Mouse (Mus musculus): ENCODE results near the gene Gm13030. TPM values are rescaled to one million over a fixed set of nuclear protein-coding genes. Genes with fewer than 3 reads are reported as not detected.
A peak's percentile ranks its signal among the peaks of the same experiment; 100 is the strongest.
"Not testable (repeated sequence)": the region's sequence is repeated elsewhere in the genome, so short reads cannot be mapped to it uniquely, and the experiment has no call there.

Gm13030 gene
- polyA plus RNA-seq, 1 experiment from 2014 or later: not detected

DNA sequence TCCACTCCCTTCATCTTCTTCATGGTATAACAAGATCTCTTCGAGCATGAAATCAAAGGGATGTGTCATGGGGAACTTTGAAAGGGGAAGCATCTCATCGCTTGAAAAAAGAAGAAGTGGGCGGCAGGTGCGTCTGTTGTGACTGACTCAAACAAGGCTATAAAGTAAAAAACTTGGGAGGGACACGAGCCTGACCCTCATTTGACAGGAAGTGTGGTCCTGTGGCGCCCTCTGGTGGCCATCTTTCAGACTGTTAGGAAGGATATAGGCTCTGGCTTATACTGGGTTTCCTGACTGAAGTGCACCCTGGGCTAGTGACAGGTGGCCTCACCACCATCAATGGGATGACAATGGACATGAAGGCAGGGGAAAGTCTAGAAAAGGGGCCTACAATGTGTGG is 10.5 kb upstream of the Gm13030 start:
- Histone ChIP-seq H3K4me2 (no peak overlapping the region), H3K4me3 (replicated peaks) (no peak overlapping the region), H3K27ac (no peak overlapping the region), H3K9me3 (no peaks in the 10 kb centered on the region), H3K27me3 (peaks cover 16% of the 10 kb centered on the region; the same call in 1 of the 2 replicates), H3K36me3 (replicated peaks) (no peaks in the 10 kb centered on the region), H3K4me1 (peaks cover 7% of the 10 kb centered on the region), H3K9ac (no peak overlapping the region)
- ATAC-seq (ENCODE audit: low FRiP score): no peak
- 19% methylated on average over 6 of the region's 6 CpGs for WGBS

DNA sequence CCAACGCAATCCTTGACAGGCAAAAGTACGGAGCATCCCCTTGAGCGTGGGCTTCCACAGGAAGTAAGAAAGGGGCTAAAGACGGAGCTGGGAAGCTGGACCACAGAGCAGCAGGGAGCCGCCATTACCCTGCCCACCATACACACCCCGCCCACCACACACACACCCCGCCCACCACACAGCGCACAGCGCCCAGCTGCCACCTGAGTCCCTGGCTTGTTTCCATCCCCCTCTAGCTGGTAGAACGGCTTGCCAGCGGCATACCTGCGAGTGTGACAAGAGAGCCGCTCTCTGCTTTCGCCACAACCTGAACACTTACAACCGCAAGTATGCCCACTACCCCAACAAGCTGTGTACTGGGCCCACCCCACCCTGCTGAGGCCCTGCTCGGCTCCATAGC is 8.4 kb upstream of the Gm13030 start:
- H3K4me1 ChIP-seq: peaks cover 9% of the 10 kb centered on the region
- no peaks in the 10 kb centered on the region for H3K36me3 ChIP-seq (replicated peaks)
- no peak overlapping the region for H3K27ac ChIP-seq
- H3K27me3 ChIP-seq: peaks cover 19% of the 10 kb centered on the region; the same call in 1 of the 2 replicates
- H3K4me3 ChIP-seq (replicated peaks): peak overlapping the region; percentile 11
- H3K9ac ChIP-seq: peak overlapping the region; percentile 21; the same call in 1 of the 2 replicates
- ATAC-seq (ENCODE audit: low FRiP score): peak; percentile 53; the same call in 1 of the 2 replicates
- H3K9me3 ChIP-seq: no peaks in the 10 kb centered on the region
- peak overlapping the region; percentile 36 for H3K4me2 ChIP-seq
- WGBS: 9% methylated on average over 15 of the region's 16 CpGs

DNA sequence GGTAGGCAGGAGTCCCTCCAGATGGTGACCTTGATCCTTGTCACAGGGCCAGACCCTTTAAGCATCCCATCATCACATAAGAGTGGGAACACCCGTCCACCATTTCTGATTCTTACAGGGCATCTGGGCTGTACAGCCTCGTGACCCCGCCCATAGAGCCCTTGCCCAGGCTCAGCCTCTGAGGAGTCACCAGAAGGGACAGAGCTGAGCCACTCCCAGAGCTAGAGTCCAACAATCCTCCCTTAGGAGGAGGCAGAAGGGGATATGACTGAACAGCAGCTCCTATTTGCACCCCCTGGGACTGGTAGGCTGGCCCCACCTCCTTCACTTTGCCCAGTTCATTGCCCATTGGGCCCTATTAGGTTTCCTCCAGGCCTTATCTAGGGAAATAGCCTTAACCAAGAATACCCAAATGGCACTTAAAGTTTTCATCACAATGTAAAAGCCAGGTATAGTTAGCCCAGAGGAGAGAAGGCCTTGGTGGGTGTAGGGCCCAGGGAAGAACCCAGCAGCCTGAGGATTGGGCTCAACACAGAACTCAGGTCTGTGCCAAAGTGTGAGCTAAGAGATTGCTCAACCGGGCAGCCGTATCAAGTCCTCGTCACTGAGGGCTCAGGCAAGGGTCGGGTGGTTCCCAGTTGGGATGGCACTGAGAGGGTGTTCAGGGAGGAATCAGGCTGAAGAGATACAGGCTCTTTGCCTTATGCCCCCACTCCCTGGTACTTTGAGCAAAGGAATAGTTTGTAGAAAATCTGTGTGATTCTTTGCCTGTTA is 7.2 kb upstream of the Gm13030 start:
- Histone ChIP-seq H3K4me1 (peaks cover 9% of the 10 kb centered on the region), H3K4me2 (no peak overlapping the region), H3K9me3 (no peaks in the 10 kb centered on the region), H3K27ac (no peak overlapping the region), H3K36me3 (replicated peaks) (no peaks in the 10 kb centered on the region), H3K4me3 (replicated peaks) (no peak overlapping the region), H3K9ac (no peak overlapping the region), H3K27me3 (peaks cover 19% of the 10 kb centered on the region; the same call in 1 of the 2 replicates)
- no peak for ATAC-seq (ENCODE audit: low FRiP score)
- WGBS: 88% methylated on average over 7 of the region's 7 CpGs

DNA sequence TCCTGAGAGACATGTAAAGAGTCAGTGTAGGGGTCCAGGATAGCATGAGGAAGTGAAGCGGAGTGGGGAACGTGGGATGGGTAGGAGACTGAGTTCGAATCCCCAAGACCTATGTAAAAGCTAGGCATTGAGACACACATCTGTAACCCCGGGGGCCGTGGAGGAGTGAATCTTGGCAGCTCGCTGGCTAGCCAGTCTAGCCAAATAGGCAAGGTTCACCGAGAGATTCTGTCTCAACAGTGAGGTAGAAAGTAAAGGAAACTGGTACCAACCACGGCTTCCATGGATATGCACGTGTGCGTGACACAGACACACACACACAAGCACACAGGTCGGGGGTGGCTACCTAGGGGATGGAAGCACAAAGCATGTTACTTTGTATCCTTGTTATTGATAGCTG is 6.0 kb upstream of the Gm13030 start:
- no peak for ATAC-seq (ENCODE audit: low FRiP score)
- H3K27ac ChIP-seq: no peak overlapping the region
- no peaks in the 10 kb centered on the region for H3K9me3 ChIP-seq
- H3K4me2 ChIP-seq: no peak overlapping the region
- H3K36me3 ChIP-seq (replicated peaks): no peaks in the 10 kb centered on the region
- no peak overlapping the region for H3K9ac ChIP-seq
- H3K4me1 ChIP-seq: peaks cover 9% of the 10 kb centered on the region
- peaks cover 19% of the 10 kb centered on the region; the same call in 1 of the 2 replicates for H3K27me3 ChIP-seq
- WGBS: 86% methylated on average over 11 of the region's 11 CpGs
- no peak overlapping the region for H3K4me3 ChIP-seq (replicated peaks)

DNA sequence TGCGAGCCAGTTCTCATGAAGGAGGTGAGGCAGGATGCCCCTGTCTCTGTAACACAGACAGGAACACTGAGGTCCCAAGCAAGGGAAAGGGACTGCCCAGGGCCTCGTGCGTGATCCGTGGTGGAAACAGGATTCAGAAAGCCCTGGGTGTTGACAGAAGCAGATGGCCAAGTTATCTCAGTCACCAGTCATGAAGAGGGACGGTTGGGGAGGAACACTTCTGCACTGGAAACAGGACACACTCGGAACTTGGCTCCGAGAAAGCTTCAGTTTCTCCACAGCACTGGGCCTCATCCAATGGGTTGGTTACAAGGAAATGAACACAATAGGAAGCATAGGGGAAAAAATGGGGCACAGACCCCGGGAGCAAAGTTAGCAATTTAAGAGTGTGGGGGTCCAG is 5.0 kb upstream of the Gm13030 start:
- Histone ChIP-seq H3K27me3 (peaks cover 19% of the 10 kb centered on the region; the same call in 1 of the 2 replicates), H3K27ac (no peak overlapping the region), H3K4me1 (peaks cover 9% of the 10 kb centered on the region), H3K36me3 (replicated peaks) (no peaks in the 10 kb centered on the region), H3K9ac (no peak overlapping the region), H3K4me3 (replicated peaks) (no peak overlapping the region), H3K4me2 (no peak overlapping the region), H3K9me3 (no peaks in the 10 kb centered on the region)
- ATAC-seq (ENCODE audit: low FRiP score): no peak
- WGBS: 74% methylated on average over 8 of the region's 8 CpGs

DNA sequence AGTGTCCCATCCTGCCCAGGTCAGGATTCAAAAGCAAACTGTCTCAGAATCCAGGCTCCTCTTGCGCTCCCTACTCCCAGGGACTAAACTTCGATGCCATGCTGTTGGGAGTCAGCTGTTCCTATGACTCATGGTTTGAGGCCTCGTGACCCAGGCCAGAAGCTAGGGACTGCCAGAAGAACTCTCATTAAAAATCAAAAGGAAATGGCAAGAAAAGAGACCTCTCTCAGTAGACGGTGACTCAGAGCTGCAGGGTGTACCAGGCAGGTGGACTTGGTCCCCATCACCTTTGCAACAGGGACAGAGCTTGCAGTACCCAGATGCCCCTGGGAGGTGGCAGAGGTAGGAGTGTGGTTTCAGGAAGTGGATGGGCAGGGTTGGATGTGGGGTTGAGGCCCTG is 4.0 kb upstream of the Gm13030 start, which contains the start of gene Pla2g2e:
Gene Pla2g2e (plus strand): TSS at position 212 of the 400 bp plus-strand sequence.
- Histone ChIP-seq H3K4me3 (replicated peaks) (no peak within 1 kb of the TSS), H3K9ac (no peak within 1 kb of the TSS), H3K4me1 (peaks cover 9% of the 10 kb centered on the region), H3K9me3 (no peaks in the 10 kb centered on the region), H3K27me3 (peaks cover 19% of the 10 kb centered on the region; the same call in 1 of the 2 replicates), H3K4me2 (no peak within 1 kb of the TSS), H3K27ac (no peak within 1 kb of the TSS), H3K36me3 (replicated peaks) (no peaks in the 10 kb centered on the region)
- WGBS: 83% methylated on average over 4 of the region's 4 CpGs
- no peak for ATAC-seq (ENCODE audit: low FRiP score)

DNA sequence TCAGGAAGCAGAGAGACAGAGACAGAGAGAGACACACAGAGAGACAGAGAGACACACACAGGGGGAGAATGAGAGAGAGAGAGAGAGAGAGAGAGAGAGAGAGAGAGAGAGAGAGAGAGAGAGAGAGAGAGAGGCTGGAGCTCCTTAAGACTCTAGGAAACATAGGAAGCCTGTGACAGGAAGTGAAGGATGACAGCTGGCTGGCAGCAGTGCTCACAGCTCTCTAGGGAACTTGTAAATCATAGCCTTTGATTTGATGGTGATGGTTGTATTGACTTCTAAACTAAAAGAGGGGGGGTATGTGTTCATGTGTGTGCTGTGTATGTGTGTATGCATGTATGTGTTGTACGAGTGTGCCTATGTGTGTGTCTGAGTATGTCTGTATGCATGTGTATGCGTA is 2.2 kb upstream of the Gm13030 start:
- no peak overlapping the region for H3K9ac ChIP-seq
- H3K4me1 ChIP-seq: 0 out of 2 replicates have a peak, but pooled peaks cover 2% of the 10 kb centered on the region
- no peak for ATAC-seq (ENCODE audit: low FRiP score)
- no peak overlapping the region for H3K4me2 ChIP-seq
- peaks cover 4% of the 10 kb centered on the region; the same call in 1 of the 2 replicates for H3K27me3 ChIP-seq
- 94% methylated on average over 2 of the region's 2 CpGs for WGBS
- no peaks in the 10 kb centered on the region for H3K9me3 ChIP-seq
- H3K36me3 ChIP-seq (replicated peaks): no peaks in the 10 kb centered on the region
- H3K27ac ChIP-seq: no peak overlapping the region
- no peak overlapping the region for H3K4me3 ChIP-seq (replicated peaks)

DNA sequence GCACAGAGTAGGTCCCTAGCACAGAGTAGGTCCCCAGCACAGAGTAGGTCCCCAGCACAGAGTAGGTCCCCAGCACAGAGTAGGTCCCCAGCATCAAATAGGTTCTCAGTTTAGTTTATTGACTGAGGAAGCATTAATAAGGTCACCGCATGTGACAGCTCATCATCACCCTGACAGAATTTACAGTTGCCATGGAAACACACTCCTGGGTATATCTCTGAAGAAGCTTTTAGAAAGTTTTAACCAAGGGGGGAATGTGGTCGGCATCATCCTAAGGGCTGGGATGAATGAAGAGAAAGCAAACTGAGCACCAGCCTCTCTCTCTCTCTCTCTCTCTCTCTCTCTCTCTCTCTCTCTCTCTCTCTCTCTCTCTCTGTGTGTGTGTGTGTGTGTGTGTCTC is 1.5 kb upstream of the Gm13030 start:
- not testable (repeated sequence) for H3K4me3 ChIP-seq (replicated peaks); H3K9ac ChIP-seq; ATAC-seq (ENCODE audit: low FRiP score); H3K9me3 ChIP-seq; H3K4me1 ChIP-seq; H3K27me3 ChIP-seq; H3K4me2 ChIP-seq; H3K36me3 ChIP-seq (replicated peaks); H3K27ac ChIP-seq
- 90% methylated on average over 2 of the region's 2 CpGs for WGBS

DNA sequence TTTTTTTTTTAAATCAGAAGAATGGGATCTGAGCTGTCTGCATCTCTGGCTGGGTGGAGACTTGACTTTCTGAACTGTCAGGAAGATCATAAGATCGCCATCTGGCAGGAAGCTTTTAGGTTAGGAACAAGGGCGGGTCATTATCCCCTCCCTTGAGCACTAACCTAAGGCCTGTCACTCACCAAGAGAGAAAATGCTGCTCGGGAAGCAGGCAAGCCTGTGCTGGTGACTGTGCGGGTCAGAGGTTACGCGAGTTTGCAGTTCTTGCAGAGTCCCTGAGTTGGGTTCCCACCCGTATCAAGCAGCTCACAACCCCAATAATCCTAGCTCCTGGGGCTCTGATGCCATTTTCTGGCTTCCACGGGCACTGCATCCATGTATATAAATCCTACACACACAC is 5.1 kb downstream of the Gm13030 start:
- H3K4me2 ChIP-seq: no peak overlapping the region
- no peak overlapping the region for H3K27ac ChIP-seq
- H3K9ac ChIP-seq: no peak overlapping the region
- H3K27me3 ChIP-seq: peaks cover 8% of the 10 kb centered on the region
- H3K36me3 ChIP-seq (replicated peaks): no peaks in the 10 kb centered on the region
- H3K4me3 ChIP-seq (replicated peaks): no peak overlapping the region
- no peak for ATAC-seq (ENCODE audit: low FRiP score)
- 74% methylated on average over 8 of the region's 8 CpGs for WGBS
- H3K4me1 ChIP-seq: no peaks in the 10 kb centered on the region
- H3K9me3 ChIP-seq: no peaks in the 10 kb centered on the region

DNA sequence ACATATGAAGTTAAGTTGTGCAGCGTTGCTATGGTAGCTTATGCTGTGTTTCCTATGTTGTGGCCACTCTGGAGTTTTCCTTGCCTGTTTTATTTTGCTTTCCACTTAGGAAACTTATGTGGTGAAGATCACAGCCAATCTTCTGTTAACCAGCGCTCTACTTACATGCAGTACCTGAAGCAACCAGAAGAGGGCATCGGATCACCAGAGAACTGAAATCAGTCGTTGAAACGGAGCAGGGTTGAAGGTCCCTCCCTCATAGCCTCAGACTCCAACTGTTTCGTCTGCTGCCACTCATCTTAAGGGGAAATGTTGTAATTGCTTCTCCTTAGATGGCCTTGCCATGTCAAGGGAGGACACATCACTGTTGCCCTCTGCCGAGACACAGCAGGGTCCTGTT is 7.4 kb downstream of the Gm13030 start:
- no peak overlapping the region for H3K4me2 ChIP-seq
- ATAC-seq (ENCODE audit: low FRiP score): no peak
- H3K36me3 ChIP-seq (replicated peaks): no peaks in the 10 kb centered on the region
- no peak overlapping the region for H3K4me3 ChIP-seq (replicated peaks)
- no peaks in the 10 kb centered on the region for H3K9me3 ChIP-seq
- 15% methylated on average over 7 of the region's 7 CpGs for WGBS
- H3K4me1 ChIP-seq: no peaks in the 10 kb centered on the region
- H3K27ac ChIP-seq: no peak overlapping the region
- no peak overlapping the region for H3K9ac ChIP-seq
- peaks cover 8% of the 10 kb centered on the region for H3K27me3 ChIP-seq

DNA sequence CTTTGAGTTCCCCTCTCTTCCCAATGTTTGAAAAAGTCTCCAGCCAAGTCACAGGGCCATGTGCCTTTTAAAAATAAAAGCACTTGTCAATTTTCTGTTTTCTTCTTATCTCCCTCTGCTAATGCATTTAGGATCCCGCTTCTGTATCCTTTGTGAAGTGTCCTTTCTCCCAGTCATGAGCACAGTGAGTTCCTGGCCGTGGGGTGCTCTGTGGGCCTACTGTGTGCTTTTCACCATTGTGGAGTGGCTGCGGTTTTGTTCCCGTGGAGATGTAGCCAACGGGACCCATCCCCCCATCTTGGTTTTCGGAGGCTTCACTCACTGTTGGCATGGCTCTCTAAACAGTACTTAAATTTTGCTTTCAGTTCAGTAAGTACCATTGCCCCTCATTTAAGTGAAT is 7.8 kb downstream of the Gm13030 start:
- WGBS: 74% methylated on average over 6 of the region's 6 CpGs
- no peak overlapping the region for H3K27ac ChIP-seq

DNA sequence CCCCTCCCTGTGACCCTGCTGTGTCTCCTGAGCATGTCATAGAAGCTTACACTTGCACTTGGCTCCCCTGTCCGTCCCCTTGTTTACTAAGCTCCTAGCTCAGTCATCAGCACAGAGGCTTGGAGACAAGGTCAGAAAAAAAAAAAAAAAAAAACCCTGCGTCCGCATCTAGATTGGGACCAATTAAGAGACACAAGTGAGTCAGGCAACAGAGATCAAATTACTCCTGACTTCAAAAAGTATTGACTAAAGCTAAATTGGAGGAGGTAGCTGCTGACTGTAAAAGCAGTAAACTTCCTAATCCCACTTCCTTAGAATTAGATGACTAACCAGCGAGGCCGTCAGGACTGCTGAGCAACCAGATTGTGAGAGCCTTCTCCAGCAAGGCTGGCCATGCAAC is 8.7 kb downstream of the Gm13030 start:
- H3K9ac ChIP-seq: no peak overlapping the region
- no peaks in the 10 kb centered on the region for H3K9me3 ChIP-seq
- WGBS: 61% methylated on average over 5 of the region's 5 CpGs

More for the DNA sequence above, 7.8 kb downstream of the Gm13030 start:
- no peak overlapping the region for H3K4me2 ChIP-seq
- no peak overlapping the region for H3K4me3 ChIP-seq (replicated peaks)
- no peaks in the 10 kb centered on the region for H3K4me1 ChIP-seq
- no peaks in the 10 kb centered on the region for H3K9me3 ChIP-seq
- H3K27me3 ChIP-seq: peaks cover 8% of the 10 kb centered on the region
- H3K9ac ChIP-seq: no peak overlapping the region
- no peak for ATAC-seq (ENCODE audit: low FRiP score)
- H3K36me3 ChIP-seq (replicated peaks): no peaks in the 10 kb centered on the region

More for the DNA sequence above, 8.7 kb downstream of the Gm13030 start:
- Histone ChIP-seq H3K4me3 (replicated peaks) (no peak overlapping the region), H3K27me3 (peaks cover 8% of the 10 kb centered on the region), H3K4me2 (no peak overlapping the region), H3K27ac (no peak overlapping the region), H3K36me3 (replicated peaks) (no peaks in the 10 kb centered on the region), H3K4me1 (no peaks in the 10 kb centered on the region)
- no peak for ATAC-seq (ENCODE audit: low FRiP score)

Measured in forebrain, embryonic 12.5 days (tissue).